17 mouse cellular contexts compared by ENCODE assay signal in the genomic region with DNA sequence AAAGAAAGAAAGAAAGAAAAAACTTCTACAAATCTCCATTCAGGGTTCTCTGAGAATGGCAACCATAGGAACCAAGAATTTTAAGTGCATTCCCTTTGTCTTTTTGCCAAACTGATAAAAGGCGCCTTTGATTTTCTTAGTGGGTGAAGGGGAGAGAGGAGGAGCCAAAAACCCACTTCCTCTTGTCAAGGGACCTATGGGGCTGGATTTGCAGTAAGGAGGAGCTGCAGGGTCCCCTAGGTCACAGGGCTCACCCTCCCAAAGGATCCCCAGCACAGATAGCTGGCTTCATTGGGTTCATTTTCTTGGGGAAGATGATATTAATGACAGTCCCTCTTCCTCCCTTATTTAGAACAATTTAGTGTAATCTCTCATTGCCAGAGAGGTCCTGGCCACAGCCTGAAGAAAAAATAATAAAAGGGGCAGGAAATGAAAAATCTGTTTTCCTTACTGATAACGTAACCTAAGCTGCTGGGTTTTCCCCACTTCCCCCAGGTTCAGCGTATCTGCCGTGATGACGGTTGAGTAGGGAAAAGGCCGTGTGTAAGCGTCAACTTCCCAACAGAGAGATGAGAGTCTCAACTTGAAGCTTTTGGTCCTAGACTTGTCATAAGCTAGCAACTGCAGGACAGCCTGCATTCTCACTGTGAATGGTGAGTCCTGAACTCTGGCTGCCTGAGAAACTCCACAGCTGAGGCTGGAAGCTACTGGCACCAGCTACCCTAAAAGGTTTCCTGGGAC.
DNase-seq lines count a peak whose midpoint lies in the region; ATAC-seq and TF ChIP-seq lines count a peak whose summit lies in the region.
"Had no signal": no experiment of that assay in that cellular context is flagged by ENCODE, and none has a peak within 500 bp of the region (broad histone marks: within the 10 kb centered on the region; RNA-seq: fewer than 3 reads in every experiment).

No protein-coding gene starts in this region.

- no peaks in the 10 kb centered on the region for H3K36me3 ChIP-seq in heart, adult 2 months (ENCODE audit: control insufficient read depth, insufficient read depth, low read length)
- H3K36me3 ChIP-seq in heart, embryonic 12.5 days: no peaks in the 10 kb centered on the region
- no peaks in the 10 kb centered on the region for H3K36me3 ChIP-seq in spleen, adult 2 months (ENCODE audit: control insufficient read depth, insufficient read depth, low read length)
- H3K36me3 ChIP-seq in neural tube, embryonic 15.5 days: no peaks in the 10 kb centered on the region
- H3K36me3 ChIP-seq: embryonic facial prominence, embryonic 15.5 days; hindbrain, embryonic 12.5 days; midbrain, embryonic 13.5 days; neural tube, embryonic 12.5 days; stomach, embryonic 15.5 days had no signal

- peak in 1 of 2 experiments; percentile 8 for DNase-seq in heart, adult 2 months
- peak in 1 of 2 experiments; percentile 8 for DNase-seq in spleen, adult 2 months (ENCODE audit: low read depth in 1 of 2, low spot score in 2 of 2)
- no peak for DNase-seq in spleen, postnatal 4 days (ENCODE audit: low spot score in 2 of 2)
- DNase-seq in thymus, postnatal 36 days: peak; percentile 15 to 24
- DNase-seq: B cell, adult 2 months; kidney, adult 11 months; liver had no signal

- H3K4me1 ChIP-seq in heart, adult 2 months (ENCODE audit: control insufficient read depth, insufficient read depth, low read length): peaks cover 7% of the 10 kb centered on the region
- peaks cover 14% of the 10 kb centered on the region for H3K4me1 ChIP-seq in heart, embryonic 12.5 days (replicated peaks)
- 0 out of 2 replicates have a peak, but pooled peaks cover 3% of the 10 kb centered on the region for H3K4me1 ChIP-seq in spleen, adult 2 months (ENCODE audit: control insufficient read depth, insufficient read depth, insufficient read length)
- H3K4me1 ChIP-seq in neural tube, embryonic 15.5 days: no peaks in the 10 kb centered on the region
- H3K4me1 ChIP-seq: embryonic facial prominence, embryonic 15.5 days; hindbrain, embryonic 12.5 days; midbrain, embryonic 13.5 days; neural tube, embryonic 12.5 days; stomach, embryonic 15.5 days had no signal

- H3K79me2 ChIP-seq in heart, adult 2 months (replicated peaks; ENCODE audit: control insufficient read depth, insufficient read depth, low read length): no peaks in the 10 kb centered on the region

- TF ChIP-seq POLR2A in heart, adult 2 months (IDR thresholded peaks at IDR 0.05; ENCODE audit: insufficient read depth, low read depth, low read length): no peak
- no peak for TF ChIP-seq POLR2A in spleen, adult 2 months (IDR thresholded peaks at IDR 0.05; ENCODE audit: low read depth, low read length)

- TF ChIP-seq CTCF in heart, adult 2 months (IDR thresholded peaks at IDR 0.05): no peak
- no peak for TF ChIP-seq CTCF in spleen, adult 2 months (IDR thresholded peaks at IDR 0.05; ENCODE audit: extremely low read depth, insufficient read depth, insufficient read length, insufficient replicate concordance)

- no peak for ATAC-seq in heart, embryonic 12.5 days (ENCODE audit: insufficient number of reproducible peaks, low FRiP score)
- ATAC-seq in hematopoietic stem cell, adult 5-6 weeks (replicated peaks in 1 of 2; ENCODE audit: insufficient read depth in 1 of 2, low FRiP score in 2 of 2, low TSS enrichment in 1 of 2, low read depth in 1 of 2, poor library complexity in 2 of 2, severe bottlenecking in 2 of 2): peak; percentile 47 to 68
- no peak for ATAC-seq in erythroid progenitor cell, adult 5-6 weeks (replicated peaks; ENCODE audit: low FRiP score, poor library complexity, severe bottlenecking)
- no peak for ATAC-seq in neural tube, embryonic 15.5 days (ENCODE audit: low FRiP score)
- ATAC-seq: forebrain, embryonic 14.5 days; midbrain, embryonic 13.5 days had no signal

- H3K4me2 ChIP-seq in heart, embryonic 12.5 days: no peak overlapping the region
- H3K4me2 ChIP-seq in neural tube, embryonic 15.5 days: no peak overlapping the region
- H3K4me2 ChIP-seq: embryonic facial prominence, embryonic 15.5 days; hindbrain, embryonic 12.5 days; midbrain, embryonic 13.5 days; neural tube, embryonic 12.5 days; stomach, embryonic 15.5 days had no signal

- H3K9me3 ChIP-seq in heart, embryonic 12.5 days (replicated peaks): peaks cover 5% of the 10 kb centered on the region; the same call in 1 of the 2 replicates
- no peaks in the 10 kb centered on the region for H3K9me3 ChIP-seq in neural tube, embryonic 15.5 days (replicated peaks)
- H3K9me3 ChIP-seq: embryonic facial prominence, embryonic 15.5 days; stomach, embryonic 15.5 days had no signal

- H3K27ac ChIP-seq in heart, adult 2 months: peak overlapping the region; percentile 62
- no peak overlapping the region for H3K27ac ChIP-seq in heart, embryonic 12.5 days (ENCODE audit: poor library complexity, severe bottlenecking)
- H3K27ac ChIP-seq in spleen, adult 2 months (ENCODE audit: insufficient read depth, low read length): 0 out of 2 replicates have a peak overlapping the region, but pooled peaks have one; percentile 8
- H3K27ac ChIP-seq in neural tube, embryonic 15.5 days (replicated peaks): no peak overlapping the region
- H3K27ac ChIP-seq: embryonic facial prominence, embryonic 15.5 days; hindbrain, embryonic 12.5 days; midbrain, embryonic 13.5 days; neural tube, embryonic 12.5 days; stomach, embryonic 15.5 days had no signal

- no peaks in the 10 kb centered on the region for H3K27me3 ChIP-seq in heart, adult 2 months (ENCODE audit: control insufficient read depth, insufficient read depth, low read length)
- peaks cover 3% of the 10 kb centered on the region; the same call in 1 of the 2 replicates for H3K27me3 ChIP-seq in heart, embryonic 12.5 days (replicated peaks)
- H3K27me3 ChIP-seq in spleen, adult 2 months (ENCODE audit: control insufficient read depth, insufficient read depth, low read length): no peaks in the 10 kb centered on the region
- no peaks in the 10 kb centered on the region for H3K27me3 ChIP-seq in neural tube, embryonic 15.5 days (replicated peaks)
- H3K27me3 ChIP-seq: embryonic facial prominence, embryonic 15.5 days; hindbrain, embryonic 12.5 days; midbrain, embryonic 13.5 days; neural tube, embryonic 12.5 days; stomach, embryonic 15.5 days had no signal

- intact Hi-C loops in heart, adult 2 months (cut with DNase I): no loop called here

- no peak overlapping the region; the same call in 1 of the 2 replicates for H3K9ac ChIP-seq in heart, adult 2 months (ENCODE audit: low read depth, low read length)
- H3K9ac ChIP-seq in heart, embryonic 12.5 days: no peak overlapping the region
- no peak overlapping the region for H3K9ac ChIP-seq in neural tube, embryonic 15.5 days (replicated peaks)
- H3K9ac ChIP-seq: embryonic facial prominence, embryonic 15.5 days; hindbrain, embryonic 12.5 days; midbrain, embryonic 13.5 days; neural tube, embryonic 12.5 days; stomach, embryonic 15.5 days had no signal

- 36% methylated on average over 7 of the region's 7 CpGs for WGBS in heart, adult 2 months
- WGBS in heart, embryonic 12.5 days: 38% methylated on average over 7 of the region's 7 CpGs
- 12% methylated on average over 7 of the region's 7 CpGs for WGBS in spleen, adult 2 months
- WGBS in neural tube, embryonic 15.5 days: 87% methylated on average over 7 of the region's 7 CpGs

- no peak for TF ChIP-seq EP300 in heart, adult 2 months (IDR thresholded peaks at IDR 0.05; ENCODE audit: insufficient read depth, low read depth, low read length)

- H3K4me3 ChIP-seq in heart, adult 2 months: no peak overlapping the region
- H3K4me3 ChIP-seq in heart, embryonic 12.5 days: no peak overlapping the region
- no peak overlapping the region for H3K4me3 ChIP-seq in spleen, adult 2 months (ENCODE audit: extremely low read depth, insufficient read depth, insufficient read length)
- no peak overlapping the region for H3K4me3 ChIP-seq in neural tube, embryonic 15.5 days (replicated peaks)
- H3K4me3 ChIP-seq: embryonic facial prominence, embryonic 15.5 days; hindbrain, embryonic 12.5 days; midbrain, embryonic 13.5 days; neural tube, embryonic 12.5 days; stomach, embryonic 15.5 days had no signal

Comparison
In these comparisons a context has a peak if more than half of its experiments do, and no peak if none do; other contexts are left out.
1. H3K27ac ChIP-seq: peak in heart, adult 2 months (single experiment) and spleen, adult 2 months (single experiment); none in heart, embryonic 12.5 days (single experiment) and neural tube, embryonic 15.5 days (single experiment).
2. DNase-seq: peak in thymus, postnatal 36 days (2 of 2); none in spleen, postnatal 4 days (0 of 2).
3. ATAC-seq: peak in hematopoietic stem cell, adult 5-6 weeks (2 of 2); none in heart, embryonic 12.5 days (single experiment), erythroid progenitor cell, adult 5-6 weeks (single experiment) and neural tube, embryonic 15.5 days (single experiment).